Mouse (Mus musculus) embryonic facial prominence, embryonic 13.5 days (tissue): ENCODE results near the gene Zfp870. TPM values are rescaled to one million over a fixed set of nuclear protein-coding genes. Genes with fewer than 3 reads are reported as not detected.

Experiments used
- ATAC-seq: fragments of 200-750 bp; cut with Nextera tagmentation; 2 replicates; pipeline ENCODE4 v1.8.0; 2017; ENCODE audit warnings: low read depth; ENCODE audit not compliant: insufficient number of reproducible peaks, insufficient read depth, low FRiP score, low TSS enrichment
- H3K27ac ChIP-seq: fragments of 300-500 bp; sonication (generic); 2 replicates; pipeline ENCODE4 v1.5.1; 2015; ENCODE audit warnings: moderate library complexity, mild to moderate bottlenecking, inconsistent platforms
- H3K27me3 ChIP-seq: fragments of 300-500 bp; sonication (generic); 2 replicates; pipeline ENCODE4 v1.6.1; 2015; ENCODE audit warnings: mild to moderate bottlenecking, inconsistent platforms
- H3K36me3 ChIP-seq: fragments of 300-500 bp; sonication (generic); 2 replicates; pipeline ENCODE4 v1.6.1; 2015; ENCODE audit warnings: mild to moderate bottlenecking, inconsistent platforms
- H3K4me1 ChIP-seq: fragments of 300-500 bp; sonication (generic); 2 replicates; pipeline ENCODE4 v1.6.1; 2015; ENCODE audit warnings: inconsistent platforms
- H3K4me2 ChIP-seq: fragments of 300-500 bp; sonication (generic); 2 replicates; pipeline ENCODE4 v1.6.1; 2015; ENCODE audit warnings: moderate library complexity, mild to moderate bottlenecking, inconsistent platforms
- H3K4me3 ChIP-seq: fragments of 300-500 bp; sonication (generic); 2 replicates; pipeline ENCODE4 v1.5.1; 2015; ENCODE audit warnings: mild to moderate bottlenecking, inconsistent platforms
- H3K9ac ChIP-seq: fragments of 300-500 bp; sonication (generic); 2 replicates; pipeline ENCODE4 v1.6.1; 2015; ENCODE audit warnings: mild to moderate bottlenecking, inconsistent platforms
- H3K9me3 ChIP-seq: fragments of 300-500 bp; sonication (generic); 2 replicates; pipeline ENCODE4 v1.6.1; 2016; ENCODE audit warnings: inconsistent platforms
- WGBS: fragments of 180-500 bp; shearing (Covaris S2); methylation state at CpG from one replicate; pipeline ENCODE4 v1.1.7; 2015; ENCODE audit warnings: mixed read lengths; 5-methylcytosine and 5-hydroxymethylcytosine counted together
- polyA plus RNA-seq: library from polyadenylated mRNA; unstranded; fragments of >200 nt; fragmentation: Nextera tagmentation; extraction: Ambion mirVana; gene quantifications from 2 replicates; pipeline ENCODE4 v1.2.1, GENCODE M21; 2015

The Zfp870 gene
- polyA plus RNA-seq, 1 experiment from 2014 or later, result 10.0 TPM

DNA sequence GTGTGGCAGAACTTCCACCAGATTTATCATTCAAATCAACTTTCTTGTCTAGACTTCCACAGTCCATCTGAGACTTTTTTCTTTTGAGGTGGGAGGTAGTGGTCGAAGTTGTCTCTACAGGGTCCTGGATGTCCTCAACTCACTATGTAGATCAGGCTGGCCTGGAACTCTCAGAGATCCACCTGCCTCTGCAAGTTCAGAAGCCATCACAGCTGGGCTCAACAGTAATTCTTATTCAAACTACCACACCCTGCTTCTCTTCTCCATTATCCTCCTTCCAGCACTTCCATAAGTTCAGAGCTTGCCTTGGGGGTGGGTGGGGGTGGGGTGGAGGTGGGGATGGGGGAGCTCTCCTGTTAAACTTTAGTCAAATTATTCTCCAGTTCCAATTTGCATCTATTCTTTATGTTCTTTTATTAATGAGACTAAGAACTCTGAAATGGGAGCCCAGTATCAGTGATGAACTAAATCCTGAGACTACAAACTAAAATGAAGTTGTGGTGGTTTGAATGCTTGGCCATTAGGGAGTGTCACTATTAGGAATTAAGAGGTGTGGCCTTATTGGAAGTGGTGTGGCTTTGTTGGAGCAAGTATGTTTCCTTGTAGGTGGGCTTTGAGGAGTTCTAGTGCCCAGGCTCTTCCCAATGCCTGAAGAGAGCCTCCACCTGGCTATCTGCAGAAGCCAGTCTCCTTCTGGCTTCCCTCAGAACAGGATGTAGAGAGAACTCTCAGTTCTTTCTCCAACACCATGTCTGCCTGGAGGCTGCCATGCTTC is 10.5 kb upstream of the Zfp870 start:
- Histone ChIP-seq H3K4me2 (no peak overlapping the region), H3K9ac (no peak overlapping the region), H3K27ac (no peak overlapping the region), H3K36me3 (no peaks in the 10 kb centered on the region), H3K4me3 (no peak overlapping the region), H3K4me1 (no peaks in the 10 kb centered on the region), H3K27me3 (0 out of 2 replicates have a peak, but pooled peaks cover 11% of the 10 kb centered on the region), H3K9me3 (no peaks in the 10 kb centered on the region)
- 56% methylated on average over 1 of the region's 1 CpGs for WGBS
- no peak for ATAC-seq

DNA sequence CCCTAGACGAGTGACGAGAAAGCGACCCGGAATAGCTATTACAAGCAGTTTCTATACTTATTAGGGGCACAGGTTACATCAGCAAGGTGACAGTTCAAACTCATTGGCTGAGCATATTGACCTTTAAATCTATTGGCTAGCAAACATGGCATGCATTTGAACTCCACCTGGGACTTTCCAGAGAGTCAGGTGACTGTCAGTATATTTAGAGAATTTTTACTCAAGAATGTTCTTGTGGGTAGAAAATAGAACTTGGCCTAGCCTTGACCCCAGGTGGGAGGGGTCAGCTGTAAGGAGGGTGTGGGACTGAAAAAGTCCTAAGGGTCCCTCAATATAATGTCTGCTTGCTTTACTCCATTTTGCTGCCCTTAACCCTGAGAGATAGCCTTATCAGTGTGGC is 4.0 kb upstream of the Zfp870 start:
- Histone ChIP-seq H3K9me3 (no peaks in the 10 kb centered on the region), H3K4me1 (peaks cover 6% of the 10 kb centered on the region), H3K4me3 (no peak overlapping the region), H3K4me2 (no peak overlapping the region), H3K9ac (no peak overlapping the region), H3K27me3 (no peaks in the 10 kb centered on the region), H3K27ac (no peak overlapping the region), H3K36me3 (no peaks in the 10 kb centered on the region)
- no peak for ATAC-seq
- 88% methylated on average over 4 of the region's 4 CpGs for WGBS

DNA sequence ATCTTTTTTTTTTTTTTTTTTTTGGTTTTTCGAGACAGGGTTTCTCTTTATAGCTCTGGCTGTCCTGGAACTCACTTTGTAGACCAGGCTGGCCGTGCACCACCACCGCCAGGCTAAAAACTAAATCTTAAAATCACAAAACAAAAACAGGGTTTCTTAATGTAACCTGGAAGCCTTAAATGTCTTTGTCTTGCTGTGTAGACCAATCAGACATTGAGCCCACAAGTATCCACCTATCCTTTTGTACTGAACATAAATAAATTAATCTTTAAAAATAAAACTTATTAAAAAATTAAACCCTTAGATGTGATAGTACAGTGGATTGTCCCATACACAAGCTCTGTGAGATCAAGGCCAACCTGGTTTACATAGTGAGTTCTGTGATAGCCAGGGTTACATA is 2.5 kb upstream of the Zfp870 start:
- Histone ChIP-seq H3K36me3 (0 out of 2 replicates have a peak, but pooled peaks cover 3% of the 10 kb centered on the region), H3K27me3 (no peaks in the 10 kb centered on the region), H3K4me1 (peaks cover 17% of the 10 kb centered on the region), H3K4me3 (no peak overlapping the region), H3K27ac (no peak overlapping the region), H3K9me3 (no peaks in the 10 kb centered on the region), H3K9ac (no peak overlapping the region), H3K4me2 (no peak overlapping the region)
- no peak for ATAC-seq
- 79% methylated on average over 3 of the region's 3 CpGs for WGBS

DNA sequence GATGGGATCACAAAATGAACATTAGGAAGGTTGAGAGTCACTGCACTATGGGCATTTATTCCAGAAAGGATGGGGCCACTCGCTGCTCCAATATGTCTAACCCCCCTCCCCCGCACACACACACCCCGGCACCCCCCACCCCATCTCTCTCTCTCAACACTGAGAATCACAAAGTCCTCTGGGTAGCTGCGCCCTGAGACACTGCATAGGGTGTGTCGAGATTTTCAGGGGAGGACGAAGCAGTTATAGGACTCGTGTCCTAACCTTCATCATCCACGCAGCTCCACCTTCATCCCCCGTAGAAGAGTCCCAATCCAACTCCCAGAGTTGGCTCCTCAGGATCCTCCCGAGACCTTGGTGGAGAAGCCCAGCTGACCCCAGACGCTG is 597 bp downstream of the Zfp870 start:
- Histone ChIP-seq H3K36me3 (peaks cover 12% of the 10 kb centered on the region; the same call in 1 of the 2 replicates), H3K27ac (peak overlapping the region; percentile 92), H3K27me3 (no peaks in the 10 kb centered on the region), H3K4me2 (peak overlapping the region; percentile 71), H3K9me3 (no peaks in the 10 kb centered on the region), H3K9ac (peak overlapping the region; percentile 87), H3K4me3 (peak overlapping the region; percentile 70), H3K4me1 (peaks cover 17% of the 10 kb centered on the region)
- WGBS, result 5% methylated on average over 11 of the region's 11 CpGs
- 0 out of 2 replicates have a peak, but pooled peaks have one; percentile 21 for ATAC-seq

DNA sequence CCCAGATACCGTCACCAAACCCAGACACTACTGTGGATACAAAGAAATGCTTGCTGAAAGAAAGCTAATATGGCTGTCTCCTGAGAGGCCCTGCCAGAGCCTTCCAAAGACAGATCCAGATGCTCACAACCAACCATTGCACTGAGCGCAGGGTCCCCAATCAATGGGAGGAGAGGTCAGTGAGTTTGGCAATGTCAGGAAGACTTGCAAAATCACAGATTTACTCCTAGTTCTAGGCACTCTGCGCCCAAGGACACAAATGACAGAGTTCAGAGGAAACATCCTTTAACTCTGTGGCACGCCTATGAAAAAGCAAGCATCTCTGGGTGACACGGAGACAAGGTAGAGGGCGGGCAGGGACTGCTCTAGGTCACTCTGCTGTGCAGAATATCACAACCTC is 1.8 kb downstream of the Zfp870 start:
- Histone ChIP-seq H3K4me3 (no peak overlapping the region), H3K27me3 (no peaks in the 10 kb centered on the region), H3K4me2 (peak overlapping the region; percentile 71), H3K9ac (no peak overlapping the region), H3K4me1 (peaks cover 17% of the 10 kb centered on the region), H3K36me3 (peaks cover 24% of the 10 kb centered on the region), H3K9me3 (no peaks in the 10 kb centered on the region), H3K27ac (no peak overlapping the region)
- ATAC-seq, result no peak
- WGBS, result 92% methylated on average over 6 of the region's 6 CpGs

DNA sequence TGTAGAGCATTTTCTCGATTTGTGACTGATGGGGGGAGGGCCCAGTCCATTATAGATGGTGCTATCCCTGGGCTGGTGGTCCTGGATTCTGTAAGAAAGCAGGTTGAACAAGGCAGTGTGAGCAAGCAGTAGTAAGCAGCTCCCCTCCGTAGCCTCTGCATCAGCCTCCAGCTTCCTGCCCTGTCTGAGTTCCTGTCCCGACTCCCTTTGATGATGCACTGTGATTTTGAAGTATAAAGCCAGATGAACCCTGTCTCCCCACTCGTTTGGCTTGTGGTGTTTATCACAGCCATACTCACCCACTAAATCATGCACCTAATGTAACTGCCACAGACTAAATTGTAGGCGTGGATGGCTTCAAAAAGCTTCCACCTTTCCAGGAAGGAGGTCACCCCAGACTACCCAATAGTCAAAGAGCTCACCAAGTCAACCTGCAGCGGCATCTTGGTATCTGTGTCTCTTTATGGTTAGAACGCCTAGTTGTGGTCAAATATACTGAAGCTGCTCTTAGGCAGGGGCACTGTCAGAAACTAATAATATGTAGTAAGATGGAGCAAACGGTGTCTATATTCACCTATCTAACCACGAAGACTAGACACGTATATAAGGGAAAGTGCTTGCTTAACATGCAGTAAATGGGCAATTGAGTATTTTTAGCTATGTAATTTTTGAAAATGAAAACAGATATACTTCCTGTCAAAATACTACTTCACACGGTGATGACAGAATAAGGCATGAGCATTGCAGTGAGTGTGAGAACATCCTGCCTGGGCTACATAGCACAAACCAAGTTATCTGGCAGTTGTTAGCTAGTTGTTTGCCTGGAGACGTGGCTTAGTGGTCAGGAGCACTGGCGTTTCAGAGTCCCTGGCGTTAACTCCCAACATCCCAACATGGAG is 10.9 kb downstream of the Zfp870 start:
- Histone ChIP-seq H3K4me2 (no peak overlapping the region), H3K27me3 (no peaks in the 10 kb centered on the region), H3K36me3 (peaks cover 68% of the 10 kb centered on the region), H3K9me3 (0 out of 2 replicates have a peak, but pooled peaks cover 4% of the 10 kb centered on the region), H3K9ac (no peak overlapping the region), H3K4me1 (no peaks in the 10 kb centered on the region), H3K4me3 (no peak overlapping the region), H3K27ac (no peak overlapping the region)
- no peak for ATAC-seq
- 92% methylated on average over 14 of the region's 14 CpGs for WGBS

DNA sequence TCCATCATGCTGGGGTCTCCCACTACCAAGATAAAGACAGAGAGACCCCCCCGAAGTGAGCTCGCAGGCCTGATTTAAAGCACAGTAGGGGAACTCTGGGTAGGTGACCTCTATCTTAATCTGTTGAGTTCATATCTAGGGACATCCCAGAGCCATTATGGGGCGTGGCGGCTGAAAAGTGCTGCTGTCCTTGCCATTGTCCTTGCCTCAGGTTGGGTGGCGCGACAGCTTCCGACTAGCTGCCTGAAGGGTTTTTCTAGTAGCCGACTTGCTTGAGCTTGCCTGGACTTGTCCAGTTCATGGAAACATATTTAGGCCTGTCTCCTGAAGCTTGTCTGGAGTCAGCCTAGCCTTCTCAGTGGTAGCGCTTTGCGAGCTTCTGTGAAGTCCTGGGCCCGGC is 12.7 kb downstream of the Zfp870 start:
- Histone ChIP-seq H3K4me1 (no peaks in the 10 kb centered on the region), H3K4me2 (no peak overlapping the region), H3K36me3 (peaks cover 51% of the 10 kb centered on the region), H3K9ac (no peak overlapping the region), H3K27me3 (no peaks in the 10 kb centered on the region), H3K9me3 (0 out of 2 replicates have a peak, but pooled peaks cover 4% of the 10 kb centered on the region), H3K27ac (no peak overlapping the region), H3K4me3 (no peak overlapping the region)
- WGBS, result 97% methylated on average over 11 of the region's 11 CpGs
- ATAC-seq, result no peak

DNA sequence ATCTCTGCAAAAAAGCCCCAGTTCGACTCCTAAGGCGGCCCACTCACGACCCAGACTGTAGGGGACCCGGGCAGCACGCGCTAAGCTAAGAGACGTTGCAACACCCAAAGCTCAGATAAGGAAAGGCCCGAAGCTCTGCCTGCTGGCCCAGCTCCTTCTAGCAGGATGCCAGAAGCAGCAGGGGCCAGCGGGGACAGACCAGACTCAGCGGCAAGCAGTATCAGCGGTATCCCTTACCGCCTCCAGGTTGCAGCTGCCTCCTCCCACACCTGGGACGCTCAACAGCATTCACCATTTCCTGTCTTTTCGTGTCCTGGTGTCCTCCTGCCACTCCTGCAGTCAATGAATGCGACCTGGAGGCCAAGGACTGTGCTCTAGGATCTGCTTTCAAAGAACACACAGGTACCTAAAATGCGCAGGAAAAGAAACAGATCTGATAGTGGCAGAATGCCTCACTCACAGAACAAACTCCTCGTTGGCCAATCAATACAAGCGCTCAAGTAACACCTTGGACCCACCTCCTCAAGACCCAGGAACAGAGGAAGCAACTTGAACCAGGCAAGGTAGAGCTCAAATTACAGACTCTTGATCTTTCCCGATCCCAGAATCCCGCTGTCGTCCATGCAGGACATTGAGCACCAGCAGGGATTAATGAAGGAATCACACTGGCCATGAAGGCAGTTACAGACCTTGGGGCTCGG is 13.8 kb downstream of the Zfp870 start:
- 9% methylated on average over 22 of the region's 22 CpGs for WGBS
- H3K36me3 ChIP-seq, result peaks cover 39% of the 10 kb centered on the region
- H3K4me2 ChIP-seq, result peak overlapping the region; percentile 26
- no peaks in the 10 kb centered on the region for H3K27me3 ChIP-seq
- ATAC-seq, result no peak
- no peaks in the 10 kb centered on the region for H3K4me1 ChIP-seq
- H3K9me3 ChIP-seq, result 0 out of 2 replicates have a peak, but pooled peaks cover 4% of the 10 kb centered on the region
- H3K4me3 ChIP-seq, result no peak overlapping the region
- H3K9ac ChIP-seq, result peak overlapping the region; percentile 36; the same call in 1 of the 2 replicates
- no peak overlapping the region for H3K27ac ChIP-seq

DNA sequence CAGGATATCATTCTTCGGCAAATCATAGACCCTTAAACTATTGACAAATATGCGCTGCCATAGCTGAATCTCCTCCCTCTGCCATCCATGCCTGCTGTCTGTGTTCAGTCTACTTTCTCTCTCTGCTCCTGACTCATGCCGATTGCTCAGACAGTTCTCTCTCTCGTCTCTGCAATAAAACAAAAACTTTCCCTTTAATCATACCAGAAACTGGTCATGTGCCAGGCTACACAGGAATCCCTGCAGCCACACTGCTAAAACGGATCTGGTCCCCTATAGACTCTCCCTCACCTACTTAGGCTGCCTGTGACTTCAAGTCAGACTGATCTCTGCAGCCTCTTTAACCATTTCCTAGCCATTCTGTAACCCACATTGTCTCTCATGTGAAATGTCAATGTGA is 18.7 kb downstream of the Zfp870 start:
- Histone ChIP-seq H3K36me3 (no peaks in the 10 kb centered on the region), H3K27ac (no peak overlapping the region), H3K9ac (no peak overlapping the region), H3K27me3 (no peaks in the 10 kb centered on the region), H3K4me1 (no peaks in the 10 kb centered on the region), H3K4me3 (no peak overlapping the region), H3K9me3 (no peaks in the 10 kb centered on the region), H3K4me2 (no peak overlapping the region)
- no peak for ATAC-seq
- WGBS, result 58% methylated on average over 5 of the region's 5 CpGs

DNA sequence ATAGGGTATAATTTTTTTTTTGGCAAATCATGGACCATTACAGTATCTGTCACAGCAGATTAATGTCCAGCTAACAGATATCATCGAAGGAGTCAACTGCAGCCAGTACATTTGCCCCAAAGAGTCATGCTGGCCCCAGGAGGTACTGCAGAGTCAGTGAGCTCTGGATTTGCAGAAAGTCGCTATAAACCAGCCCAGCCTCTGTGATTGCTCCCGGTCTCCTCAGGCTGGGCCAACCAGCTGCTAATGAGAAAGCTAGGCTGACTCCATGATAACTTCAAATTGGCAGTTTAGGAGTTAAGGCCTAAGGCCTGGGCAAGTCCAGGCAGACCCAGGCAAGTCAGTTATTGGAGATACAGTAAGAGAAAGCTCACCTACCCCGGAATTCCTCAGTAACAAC is 19.4 kb downstream of the Zfp870 start:
- no peaks in the 10 kb centered on the region for H3K36me3 ChIP-seq
- H3K9ac ChIP-seq, result no peak overlapping the region
- 66% methylated on average over 4 of the region's 4 CpGs for WGBS
- no peak overlapping the region for H3K4me3 ChIP-seq
- no peak overlapping the region for H3K4me2 ChIP-seq
- H3K27me3 ChIP-seq, result no peaks in the 10 kb centered on the region
- H3K9me3 ChIP-seq, result no peaks in the 10 kb centered on the region
- H3K27ac ChIP-seq, result no peak overlapping the region
- H3K4me1 ChIP-seq, result no peaks in the 10 kb centered on the region
- no peak for ATAC-seq

DNA sequence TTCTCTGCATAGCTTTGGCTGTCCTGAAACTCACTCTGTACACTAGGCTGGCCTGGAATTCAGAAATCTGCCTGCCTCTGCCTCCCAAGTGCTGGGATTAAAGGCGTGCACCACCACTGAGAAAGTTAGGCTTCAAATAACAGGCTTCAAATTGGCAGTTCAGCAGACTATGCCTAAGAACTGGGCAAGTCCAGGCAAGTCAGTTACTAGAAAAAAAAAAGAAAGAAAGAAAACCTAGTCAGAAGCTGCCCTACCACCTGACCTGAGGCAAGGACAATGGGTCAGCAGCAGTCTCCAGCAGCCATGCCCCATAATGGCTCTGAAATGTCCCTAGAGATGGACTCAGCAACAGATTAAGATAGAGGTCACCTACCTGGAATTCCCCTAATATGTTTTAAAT is 20.0 kb downstream of the Zfp870 start:
- Histone ChIP-seq H3K4me2 (no peak overlapping the region), H3K27ac (no peak overlapping the region), H3K9ac (no peak overlapping the region), H3K4me3 (no peak overlapping the region), H3K4me1 (no peaks in the 10 kb centered on the region), H3K36me3 (no peaks in the 10 kb centered on the region), H3K9me3 (no peaks in the 10 kb centered on the region), H3K27me3 (no peaks in the 10 kb centered on the region)
- no peak for ATAC-seq
- 82% methylated on average over 1 of the region's 1 CpGs for WGBS
